Mouse (Mus musculus): Measurements from ENCODE around the gene Clec11a. TPM values are rescaled to one million over a fixed set of nuclear protein-coding genes. Genes with fewer than 3 reads are reported as not detected.

The Clec11a gene
- polyA plus RNA-seq (2015; fragmentation: Nextera tagmentation; extraction: Ambion mirVana), result 3.4 and 3.9 TPM in 2 replicates

DNA sequence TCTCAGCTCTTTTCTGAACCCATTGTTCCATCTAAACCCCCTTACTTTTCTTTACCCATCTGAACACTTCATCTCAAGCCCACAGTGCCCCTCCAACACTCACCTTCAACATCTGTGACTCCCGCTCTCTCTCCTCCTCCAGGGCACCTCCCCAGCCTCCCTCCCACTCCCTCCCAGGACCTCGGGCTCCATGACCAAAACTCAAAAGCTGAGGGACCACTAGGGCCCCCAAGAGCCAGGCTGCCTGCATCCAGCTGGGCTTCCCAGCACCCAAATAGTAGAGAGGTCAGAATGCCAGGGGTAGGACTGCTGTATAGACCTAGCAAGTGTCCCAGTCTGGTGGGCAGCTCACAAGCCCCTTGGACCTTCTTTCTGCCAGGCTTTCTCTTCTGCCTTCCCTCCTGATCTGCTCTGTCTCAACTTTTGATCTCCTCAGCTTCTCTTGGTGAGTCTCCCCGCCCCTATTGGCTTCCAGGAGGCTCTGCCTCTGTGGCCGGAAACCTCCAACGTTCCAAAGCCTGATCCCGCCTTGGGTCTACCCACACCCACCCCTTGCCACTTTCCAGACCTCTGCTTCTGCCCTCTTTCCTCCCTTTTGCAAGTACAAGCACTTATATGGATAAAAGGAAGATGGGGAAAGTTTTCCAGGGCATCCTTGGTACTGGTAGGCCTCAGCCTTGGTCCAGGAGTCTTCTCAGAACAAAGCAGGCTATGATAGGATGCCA is at the start of gene Clec11a:
Gene Clec11a, minus strand, starts transcription at position 387 of the 725 bp plus-strand sequence.
- Histone ChIP-seq H3K4me1 (replicated peaks) (peaks cover 36% of the 10 kb centered on the region), H3K9me3 (no peaks in the 10 kb centered on the region), H3K9ac (peak within 1 kb of the TSS; percentile 31; the same call in 1 of the 2 replicates), H3K36me3 (no peaks in the 10 kb centered on the region), H3K4me2 (peak within 1 kb of the TSS; percentile 77), H3K4me3 (peak within 1 kb of the TSS; percentile 68), H3K27ac (peak within 1 kb of the TSS; percentile 97), H3K27me3 (0 out of 2 replicates have a peak, but pooled peaks cover 13% of the 10 kb centered on the region)
- 61% methylated on average over 6 of the region's 6 CpGs for WGBS
- no peak for ATAC-seq (ENCODE audit: low FRiP score)

DNA sequence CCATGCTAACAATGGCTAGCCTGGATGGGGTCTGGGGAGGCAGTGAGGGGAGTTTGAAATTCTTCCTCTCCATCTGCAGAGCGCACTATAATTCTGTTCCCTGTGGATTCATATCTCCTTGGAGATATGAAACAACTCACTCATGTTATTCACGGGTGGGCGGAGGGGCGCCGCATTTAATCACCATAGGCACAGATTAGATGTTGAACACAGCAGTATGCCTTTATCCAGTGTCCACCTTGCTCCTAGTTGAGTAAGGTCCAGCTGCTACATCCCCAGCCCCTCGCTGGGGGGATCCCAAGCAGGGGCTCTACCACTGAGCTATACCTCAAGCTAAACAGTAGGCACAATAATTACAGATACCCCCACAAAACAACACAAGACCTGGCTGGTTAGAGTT is 48.7 kb upstream of the Clec11a start:
- H3K27ac ChIP-seq, result no peak overlapping the region
- no peak for ATAC-seq (ENCODE audit: low FRiP score)
- peaks cover 69% of the 10 kb centered on the region for H3K4me1 ChIP-seq (replicated peaks)
- 57% methylated on average over 6 of the region's 6 CpGs for WGBS
- peaks cover 42% of the 10 kb centered on the region for H3K36me3 ChIP-seq
- no peak overlapping the region for H3K4me2 ChIP-seq
- peaks cover 64% of the 10 kb centered on the region for H3K27me3 ChIP-seq
- H3K4me3 ChIP-seq, result no peak overlapping the region
- H3K9ac ChIP-seq, result 0 out of 2 replicates have a peak overlapping the region, but pooled peaks have one; percentile 15
- H3K9me3 ChIP-seq, result no peaks in the 10 kb centered on the region

DNA sequence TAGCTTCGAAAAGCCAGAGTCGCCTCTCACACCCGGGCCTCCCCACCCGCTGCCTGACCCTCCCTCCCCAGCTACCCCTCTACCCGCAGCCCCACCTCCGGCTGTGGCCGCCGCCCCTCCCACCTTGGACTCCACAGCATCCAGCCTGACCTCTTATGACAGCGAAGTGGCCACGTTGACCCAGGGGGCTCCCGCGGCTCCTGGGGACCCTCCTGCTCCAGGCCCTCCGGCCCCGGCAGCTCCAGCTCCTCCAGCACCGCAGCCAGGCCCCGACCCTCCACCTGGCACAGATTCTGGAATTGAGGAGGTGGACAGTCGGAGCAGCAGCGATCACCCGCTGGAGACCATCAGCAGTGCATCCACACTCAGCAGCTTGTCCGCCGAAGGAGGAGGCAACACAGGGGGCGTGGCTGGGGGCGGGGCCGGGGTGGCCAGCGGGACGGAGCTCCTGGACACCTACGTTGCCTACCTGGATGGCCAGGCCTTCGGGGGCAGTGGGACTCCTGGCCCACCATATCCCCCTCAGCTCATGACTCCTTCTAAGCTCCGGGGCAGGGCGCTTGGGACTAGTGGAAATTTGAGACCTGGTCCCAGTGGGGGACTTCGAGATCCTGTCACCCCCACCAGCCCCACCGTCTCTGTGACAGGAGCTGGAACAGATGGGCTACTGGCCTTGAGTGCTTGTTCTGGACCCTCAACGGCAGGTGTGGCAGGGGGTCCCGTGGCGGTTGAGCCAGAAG is 47.1 kb upstream of the Clec11a start:
- peak overlapping the region; percentile 51; the same call in 1 of the 2 replicates for H3K9ac ChIP-seq
- H3K27ac ChIP-seq, result no peak overlapping the region
- H3K4me3 ChIP-seq, result peak overlapping the region; percentile 12; the same call in 1 of the 2 replicates
- no peaks in the 10 kb centered on the region for H3K9me3 ChIP-seq
- 0 out of 2 replicates have a peak overlapping the region, but pooled peaks have one; percentile 10 for H3K4me2 ChIP-seq
- ATAC-seq (ENCODE audit: low FRiP score), result no peak
- H3K36me3 ChIP-seq, result peaks cover 53% of the 10 kb centered on the region
- 3% methylated on average over 35 of the region's 35 CpGs for WGBS
- H3K27me3 ChIP-seq, result peaks cover 81% of the 10 kb centered on the region
- H3K4me1 ChIP-seq (replicated peaks), result peaks cover 60% of the 10 kb centered on the region

DNA sequence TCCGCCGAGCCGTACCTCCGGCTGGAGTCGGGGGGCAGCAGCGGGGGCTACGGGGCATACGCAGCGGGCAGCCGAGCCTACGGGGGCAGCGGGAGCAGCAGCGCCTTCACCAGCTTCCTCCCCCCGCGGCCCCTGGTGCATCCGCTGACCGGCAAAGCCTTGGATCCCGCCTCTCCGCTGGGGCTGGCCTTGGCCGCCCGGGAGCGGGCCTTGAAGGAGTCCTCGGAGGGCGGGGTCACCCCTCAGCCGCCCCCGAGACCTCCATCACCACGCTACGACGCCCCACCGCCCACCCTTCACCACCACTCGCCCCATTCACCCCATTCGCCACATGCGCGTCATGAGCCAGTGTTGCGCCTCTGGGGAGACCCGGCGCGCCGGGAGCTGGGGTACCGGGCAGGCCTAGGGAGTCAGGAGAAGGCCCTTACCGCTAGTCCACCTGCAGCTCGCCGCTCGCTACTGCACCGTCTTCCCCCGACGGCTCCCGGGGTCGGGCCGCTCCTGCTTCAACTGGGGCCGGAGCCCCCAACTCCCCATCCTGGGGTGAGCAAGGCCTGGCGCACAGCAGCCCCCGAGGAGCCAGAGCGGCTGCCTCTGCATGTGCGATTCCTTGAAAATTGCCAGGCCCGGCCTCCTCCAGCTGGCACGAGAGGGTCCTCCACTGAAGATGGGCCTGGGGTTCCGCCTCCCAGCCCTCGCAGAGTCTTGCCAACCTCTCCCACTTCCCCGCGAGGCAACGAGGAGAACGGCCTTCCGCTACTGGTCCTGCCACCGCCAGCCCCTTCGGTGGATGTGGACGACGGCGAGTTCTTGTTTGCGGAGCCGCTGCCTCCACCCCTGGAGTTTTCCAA is 46.3 kb upstream of the Clec11a start:
- Histone ChIP-seq H3K27me3 (peaks cover 89% of the 10 kb centered on the region), H3K36me3 (peaks cover 60% of the 10 kb centered on the region), H3K9ac (peak overlapping the region; percentile 64), H3K4me3 (peak overlapping the region; percentile 8; the same call in 1 of the 2 replicates), H3K9me3 (no peaks in the 10 kb centered on the region), H3K4me2 (0 out of 2 replicates have a peak overlapping the region, but pooled peaks have one; percentile 10), H3K27ac (no peak overlapping the region), H3K4me1 (replicated peaks) (peaks cover 55% of the 10 kb centered on the region)
- no peak for ATAC-seq (ENCODE audit: low FRiP score)
- WGBS, result 3% methylated on average over 56 of the region's 71 CpGs

DNA sequence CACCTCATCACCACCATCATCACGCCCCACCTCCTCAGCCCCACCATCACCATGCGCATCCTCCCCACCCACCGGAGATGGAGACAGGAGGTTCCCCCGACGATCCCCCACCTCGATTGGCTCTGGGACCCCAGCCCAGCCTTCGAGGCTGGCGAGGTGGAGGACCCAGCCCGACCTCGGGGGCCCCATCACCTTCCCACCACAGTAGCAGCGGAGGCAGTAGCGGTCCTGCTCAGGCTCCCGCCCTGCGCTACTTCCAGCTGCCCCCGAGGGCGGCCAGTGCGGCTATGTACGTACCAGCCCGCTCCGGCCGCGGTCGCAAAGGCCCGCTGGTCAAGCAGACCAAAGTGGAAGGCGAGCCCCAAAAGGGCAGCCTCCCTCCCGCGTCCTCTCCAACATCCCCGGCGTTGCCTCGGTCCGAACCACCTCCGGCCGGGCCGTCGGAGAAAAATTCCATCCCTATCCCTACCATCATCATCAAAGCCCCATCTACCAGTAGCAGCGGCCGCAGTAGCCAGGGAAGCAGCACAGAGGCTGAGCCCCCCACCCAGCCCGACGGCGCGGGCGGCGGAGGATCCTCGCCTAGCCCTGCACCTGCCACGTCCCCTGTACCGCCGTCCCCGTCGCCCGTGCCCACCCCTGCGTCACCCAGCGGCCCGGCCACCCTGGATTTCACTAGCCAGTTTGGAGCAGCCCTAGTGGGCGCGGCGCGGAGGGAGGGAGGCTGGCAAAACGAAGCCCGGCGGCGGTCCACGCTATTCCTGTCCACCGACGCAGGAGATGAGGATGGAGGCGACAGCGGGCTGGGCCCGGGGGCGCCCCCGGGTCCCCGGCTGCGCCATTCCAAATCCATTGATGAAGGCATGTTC is 45.4 kb upstream of the Clec11a start:
- peak overlapping the region; percentile 10; the same call in 1 of the 2 replicates for H3K4me2 ChIP-seq
- peaks cover 46% of the 10 kb centered on the region for H3K4me1 ChIP-seq (replicated peaks)
- no peak overlapping the region for H3K27ac ChIP-seq
- 0 out of 2 replicates have a peak overlapping the region, but pooled peaks have one; percentile 8 for H3K4me3 ChIP-seq
- no peaks in the 10 kb centered on the region for H3K9me3 ChIP-seq
- H3K9ac ChIP-seq, result peak overlapping the region; percentile 64
- peaks cover 69% of the 10 kb centered on the region for H3K36me3 ChIP-seq
- H3K27me3 ChIP-seq, result peaks cover 91% of the 10 kb centered on the region
- ATAC-seq (ENCODE audit: low FRiP score), result peak; percentile 6; the same call in 1 of the 2 replicates
- WGBS, result 5% methylated on average over 66 of the region's 71 CpGs

DNA sequence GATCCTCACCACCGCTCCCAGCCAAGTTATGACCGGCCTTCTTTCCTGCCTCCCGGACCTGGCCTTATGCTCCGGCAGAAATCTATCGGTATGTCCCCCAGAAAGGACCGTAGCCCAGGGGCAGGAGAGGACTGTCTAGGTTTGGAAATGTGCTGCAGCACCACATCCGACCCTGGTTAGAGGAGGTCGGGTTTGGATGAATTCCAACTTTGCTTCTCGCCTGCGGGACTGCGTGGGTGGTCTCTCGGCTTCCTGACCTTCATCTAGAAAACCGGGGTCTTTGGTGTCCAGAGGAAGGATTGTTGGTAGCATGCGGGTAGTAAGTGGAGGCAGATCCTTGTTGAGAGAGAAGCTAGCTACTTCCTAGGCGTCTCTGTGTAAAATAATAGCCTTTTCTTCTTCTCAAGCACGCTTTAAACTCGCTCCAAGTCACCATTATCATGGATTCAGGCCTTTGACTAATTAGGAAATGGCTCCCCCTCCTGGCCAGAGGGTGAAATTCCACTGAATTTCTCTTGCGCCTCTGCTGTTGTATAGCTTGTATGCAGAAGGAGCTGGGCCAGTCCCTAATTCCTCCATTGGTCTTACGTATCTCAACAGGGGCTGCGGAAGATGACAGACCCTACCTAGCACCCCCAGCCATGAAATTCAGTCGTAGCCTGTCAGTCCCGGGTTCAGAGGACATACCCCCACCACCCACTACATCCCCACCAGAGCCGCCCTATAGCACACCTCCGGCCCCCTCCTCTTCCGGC is 44.4 kb upstream of the Clec11a start:
- Histone ChIP-seq H3K27me3 (peaks cover 87% of the 10 kb centered on the region), H3K9me3 (no peaks in the 10 kb centered on the region), H3K4me3 (peak overlapping the region; percentile 12), H3K4me2 (peak overlapping the region; percentile 45), H3K4me1 (replicated peaks) (peaks cover 40% of the 10 kb centered on the region), H3K27ac (peak overlapping the region; percentile 60; the same call in 1 of the 2 replicates), H3K36me3 (peaks cover 74% of the 10 kb centered on the region), H3K9ac (peak overlapping the region; percentile 64)
- WGBS, result 6% methylated on average over 25 of the region's 25 CpGs
- ATAC-seq (ENCODE audit: low FRiP score), result peak; percentile 34

DNA sequence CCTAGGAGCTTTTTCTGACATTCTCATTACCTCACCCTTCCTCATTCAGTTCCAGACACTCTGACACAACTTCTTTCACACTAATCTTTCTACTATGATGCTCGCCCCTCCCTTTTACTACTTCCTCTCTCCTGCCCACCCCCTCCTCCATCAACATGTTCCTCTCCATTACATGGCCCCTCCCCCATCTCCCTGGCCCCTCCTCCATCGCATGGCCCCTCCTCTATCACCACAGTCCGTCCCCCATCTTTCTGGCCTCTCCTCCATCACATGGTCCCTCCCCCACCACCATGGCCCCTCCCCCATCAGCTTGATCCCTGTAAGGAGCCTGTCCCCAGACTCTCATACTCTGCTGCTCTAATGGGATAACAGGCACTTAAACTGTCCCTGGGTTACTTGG is 42.3 kb upstream of the Clec11a start:
- Histone ChIP-seq H3K9me3 (no peaks in the 10 kb centered on the region), H3K27ac (no peak overlapping the region), H3K36me3 (peaks cover 82% of the 10 kb centered on the region), H3K27me3 (peaks cover 68% of the 10 kb centered on the region), H3K4me2 (no peak overlapping the region), H3K4me1 (replicated peaks) (peaks cover 38% of the 10 kb centered on the region), H3K9ac (no peak overlapping the region), H3K4me3 (no peak overlapping the region)
- 21% methylated on average over 3 of the region's 3 CpGs for WGBS
- no peak for ATAC-seq (ENCODE audit: low FRiP score)

DNA sequence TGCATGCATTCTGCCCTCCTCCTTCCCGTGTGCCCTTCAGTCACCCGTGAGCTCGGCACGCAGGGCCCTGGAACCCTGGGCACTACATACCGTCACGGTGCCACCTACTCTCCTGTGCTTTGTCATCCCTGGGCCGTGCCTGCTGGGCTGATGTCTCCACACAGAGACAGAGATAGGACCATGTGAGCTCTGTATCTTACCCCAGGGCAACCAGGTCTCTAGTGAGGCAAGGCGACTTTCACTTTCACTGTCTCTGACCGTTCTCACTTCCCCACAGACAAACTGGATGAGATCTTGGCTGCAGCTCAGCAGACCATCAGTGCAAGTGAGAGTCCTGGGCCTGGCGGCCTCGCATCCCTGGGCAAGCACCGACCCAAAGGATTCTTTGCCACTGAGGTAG is 37.9 kb upstream of the Clec11a start:
- no peaks in the 10 kb centered on the region for H3K4me1 ChIP-seq (replicated peaks)
- 78% methylated on average over 12 of the region's 12 CpGs for WGBS
- no peak overlapping the region for H3K27ac ChIP-seq
- H3K9ac ChIP-seq, result no peak overlapping the region
- ATAC-seq (ENCODE audit: low FRiP score), result no peak
- no peak overlapping the region for H3K4me2 ChIP-seq
- H3K9me3 ChIP-seq, result no peaks in the 10 kb centered on the region
- peaks cover 37% of the 10 kb centered on the region for H3K27me3 ChIP-seq
- peaks cover 72% of the 10 kb centered on the region for H3K36me3 ChIP-seq
- no peak overlapping the region for H3K4me3 ChIP-seq

DNA sequence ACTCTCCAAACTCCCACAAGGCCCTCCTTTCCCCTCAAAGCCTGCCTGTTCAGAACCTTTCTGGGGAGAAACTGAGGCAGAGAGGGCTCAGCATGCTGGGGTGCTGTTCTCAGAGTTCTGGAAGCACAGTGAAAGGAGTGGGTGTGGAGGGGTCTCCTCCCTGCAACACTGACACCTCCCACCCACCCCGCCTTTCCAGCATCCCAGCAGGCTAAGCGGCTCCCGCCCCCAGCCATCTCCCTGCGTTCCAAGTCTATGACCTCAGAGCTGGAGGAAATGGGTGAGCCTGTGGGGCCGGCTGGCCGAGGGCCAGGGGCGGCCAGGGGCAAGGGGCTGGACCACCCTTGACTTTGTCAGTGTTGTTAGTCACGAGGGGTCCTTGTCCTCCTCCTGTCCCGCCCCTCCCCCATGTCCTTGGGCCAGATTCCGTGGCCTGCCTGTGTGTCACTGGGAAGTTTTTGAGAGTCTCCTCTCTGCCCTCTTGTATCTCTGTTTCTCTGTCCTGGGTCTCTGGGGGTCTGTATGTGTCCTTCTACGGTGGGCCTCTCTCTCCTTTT is 36.8 kb upstream of the Clec11a start:
- Histone ChIP-seq H3K27ac (no peak overlapping the region), H3K9ac (no peak overlapping the region), H3K27me3 (peaks cover 36% of the 10 kb centered on the region), H3K4me2 (no peak overlapping the region), H3K4me3 (no peak overlapping the region), H3K36me3 (peaks cover 63% of the 10 kb centered on the region), H3K9me3 (no peaks in the 10 kb centered on the region), H3K4me1 (replicated peaks) (peaks cover under 1% of the 10 kb centered on the region; the same call in 1 of the 2 replicates)
- ATAC-seq (ENCODE audit: low FRiP score), result no peak
- WGBS, result 29% methylated on average over 11 of the region's 11 CpGs

DNA sequence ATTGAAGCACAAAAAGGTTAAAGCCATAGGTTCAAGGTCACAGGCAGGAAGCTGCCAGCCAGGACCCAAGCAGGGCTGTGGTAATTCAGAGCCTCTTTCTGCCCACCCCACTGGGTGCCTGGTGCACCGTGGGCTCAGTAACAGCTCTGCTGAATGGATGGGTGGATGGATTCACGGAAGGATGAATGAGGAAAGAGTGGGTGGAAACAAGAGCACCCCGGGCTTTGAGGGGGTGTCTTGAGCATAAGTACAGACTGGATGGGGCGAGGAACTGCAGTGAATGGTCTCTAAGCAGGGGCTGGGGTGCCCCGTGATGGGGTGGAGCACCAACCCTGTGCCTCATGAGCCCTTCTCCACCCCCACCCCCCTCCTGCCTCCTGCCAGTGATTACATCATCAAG is 35.0 kb upstream of the Clec11a start:
- no peak for ATAC-seq (ENCODE audit: low FRiP score)
- Histone ChIP-seq H3K36me3 (peaks cover 45% of the 10 kb centered on the region), H3K4me2 (no peak overlapping the region), H3K27ac (no peak overlapping the region), H3K9ac (no peak overlapping the region), H3K9me3 (no peaks in the 10 kb centered on the region), H3K4me1 (replicated peaks) (peaks cover 18% of the 10 kb centered on the region), H3K4me3 (no peak overlapping the region), H3K27me3 (peaks cover 38% of the 10 kb centered on the region)
- WGBS, result 72% methylated on average over 5 of the region's 5 CpGs

All from hindbrain, embryonic 13.5 days (tissue).